Mouse (Mus musculus): ENCODE data around the gene Mgmt. TPM values are rescaled to one million over a fixed set of nuclear protein-coding genes. Genes with fewer than 3 reads are reported as not detected.

Gene Mgmt
- polyA plus RNA-seq, 1 experiment: 0.06 TPM

GRCm38 (mm10) chr7:136895851-136896250, 1.4 kb downstream of the Mgmt start:
- H3K27me3 ChIP-seq (ENCODE audit: control insufficient read depth): no peaks in the 10 kb centered on the region
- H3K4me3 ChIP-seq (replicated peaks): no peak overlapping the region
- peaks cover 19% of the 10 kb centered on the region for H3K4me1 ChIP-seq (ENCODE audit: control insufficient read depth)
- H3K9me3 ChIP-seq (ENCODE audit: control insufficient read depth, low read length): no peaks in the 10 kb centered on the region
- no peaks in the 10 kb centered on the region for H3K36me3 ChIP-seq (ENCODE audit: control insufficient read depth)
- TF ChIP-seq TAL1 (IDR thresholded peaks at IDR 0.05; ENCODE audit: low read length) (no peak), GATA1 (IDR thresholded peaks at IDR 0.05; ENCODE audit: low read length) (no peak)

GRCm38 (mm10) chr7:136897481-136897880, 3.1 kb downstream of the Mgmt start:
- Histone ChIP-seq H3K9me3 (ENCODE audit: control insufficient read depth, low read length) (no peaks in the 10 kb centered on the region), H3K27me3 (ENCODE audit: control insufficient read depth) (no peaks in the 10 kb centered on the region), H3K4me1 (ENCODE audit: control insufficient read depth) (peaks cover 19% of the 10 kb centered on the region), H3K36me3 (ENCODE audit: control insufficient read depth) (no peaks in the 10 kb centered on the region), H3K4me3 (replicated peaks) (no peak overlapping the region)
- TF ChIP-seq GATA1 (IDR thresholded peaks at IDR 0.05; ENCODE audit: low read length): no peak
- TF ChIP-seq TAL1 (IDR thresholded peaks at IDR 0.05; ENCODE audit: low read length): no peak

- TF ChIP-seq TAL1 (IDR thresholded peaks at IDR 0.05; ENCODE audit: low read length) (no peak), GATA1 (IDR thresholded peaks at IDR 0.05; ENCODE audit: low read length) (no peak)
- no peaks in the 10 kb centered on the region for H3K27me3 ChIP-seq (ENCODE audit: control insufficient read depth)
- no peak overlapping the region for H3K4me3 ChIP-seq (replicated peaks)
- no peaks in the 10 kb centered on the region for H3K36me3 ChIP-seq (ENCODE audit: control insufficient read depth)
- no peaks in the 10 kb centered on the region for H3K9me3 ChIP-seq (ENCODE audit: control insufficient read depth, low read length)
- H3K4me1 ChIP-seq (ENCODE audit: control insufficient read depth): peaks cover 19% of the 10 kb centered on the region
Observed at GRCm38 (mm10) chr7:136898005-136898404, 3.6 kb downstream of the Mgmt start.

- Histone ChIP-seq H3K4me1 (ENCODE audit: control insufficient read depth) (no peaks in the 10 kb centered on the region), H3K27me3 (ENCODE audit: control insufficient read depth) (no peaks in the 10 kb centered on the region), H3K4me3 (replicated peaks) (no peak overlapping the region), H3K9me3 (ENCODE audit: control insufficient read depth, low read length) (peaks cover 2% of the 10 kb centered on the region; the same call in 1 of the 2 replicates), H3K36me3 (ENCODE audit: control insufficient read depth) (no peaks in the 10 kb centered on the region)
- TF ChIP-seq GATA1 (IDR thresholded peaks at IDR 0.05; ENCODE audit: low read length) (no peak), TAL1 (IDR thresholded peaks at IDR 0.05; ENCODE audit: low read length) (no peak)
Observed at GRCm38 (mm10) chr7:136908616-136909144, 14.3 kb downstream of the Mgmt start.

GRCm38 (mm10) chr7:136912901-136913300, 18.5 kb downstream of the Mgmt start:
- H3K4me3 ChIP-seq (replicated peaks): no peak overlapping the region
- TF ChIP-seq GATA1 (IDR thresholded peaks at IDR 0.05; ENCODE audit: low read length) (no peak), TAL1 (IDR thresholded peaks at IDR 0.05; ENCODE audit: low read length) (no peak)
- no peaks in the 10 kb centered on the region for H3K9me3 ChIP-seq (ENCODE audit: control insufficient read depth, low read length)
- no peaks in the 10 kb centered on the region for H3K4me1 ChIP-seq (ENCODE audit: control insufficient read depth)
- no peaks in the 10 kb centered on the region for H3K36me3 ChIP-seq (ENCODE audit: control insufficient read depth)
- no peaks in the 10 kb centered on the region for H3K27me3 ChIP-seq (ENCODE audit: control insufficient read depth)

- Histone ChIP-seq H3K4me1 (ENCODE audit: control insufficient read depth) (no peaks in the 10 kb centered on the region), H3K4me3 (replicated peaks) (no peak overlapping the region), H3K27me3 (ENCODE audit: control insufficient read depth) (no peaks in the 10 kb centered on the region), H3K9me3 (ENCODE audit: control insufficient read depth, low read length) (no peaks in the 10 kb centered on the region), H3K36me3 (ENCODE audit: control insufficient read depth) (no peaks in the 10 kb centered on the region)
- TF ChIP-seq GATA1 (IDR thresholded peaks at IDR 0.05; ENCODE audit: low read length) (no peak), TAL1 (IDR thresholded peaks at IDR 0.05; ENCODE audit: low read length) (no peak)
Observed at GRCm38 (mm10) chr7:136916021-136916420, 21.6 kb downstream of the Mgmt start.

GRCm38 (mm10) chr7:136920976-136921755, 26.8 kb downstream of the Mgmt start:
- Histone ChIP-seq H3K36me3 (ENCODE audit: control insufficient read depth) (no peaks in the 10 kb centered on the region), H3K4me1 (ENCODE audit: control insufficient read depth) (no peaks in the 10 kb centered on the region), H3K9me3 (ENCODE audit: control insufficient read depth, low read length) (no peaks in the 10 kb centered on the region), H3K4me3 (replicated peaks) (no peak overlapping the region), H3K27me3 (ENCODE audit: control insufficient read depth) (no peaks in the 10 kb centered on the region)
- TF ChIP-seq GATA1 (IDR thresholded peaks at IDR 0.05; ENCODE audit: low read length): no peak
- TF ChIP-seq TAL1 (IDR thresholded peaks at IDR 0.05; ENCODE audit: low read length): no peak

- no peaks in the 10 kb centered on the region for H3K36me3 ChIP-seq (ENCODE audit: control insufficient read depth)
- TF ChIP-seq TAL1 (IDR thresholded peaks at IDR 0.05; ENCODE audit: low read length) (no peak), GATA1 (IDR thresholded peaks at IDR 0.05; ENCODE audit: low read length) (no peak)
- no peaks in the 10 kb centered on the region for H3K27me3 ChIP-seq (ENCODE audit: control insufficient read depth)
- H3K4me1 ChIP-seq (ENCODE audit: control insufficient read depth): no peaks in the 10 kb centered on the region
- no peak overlapping the region for H3K4me3 ChIP-seq (replicated peaks)
- no peaks in the 10 kb centered on the region for H3K9me3 ChIP-seq (ENCODE audit: control insufficient read depth, low read length)
Observed at GRCm38 (mm10) chr7:136922230-136922629, 27.8 kb downstream of the Mgmt start.

GRCm38 (mm10) chr7:136924610-136925260, 30.3 kb downstream of the Mgmt start:
- no peaks in the 10 kb centered on the region for H3K4me1 ChIP-seq (ENCODE audit: control insufficient read depth)
- no peaks in the 10 kb centered on the region for H3K27me3 ChIP-seq (ENCODE audit: control insufficient read depth)
- TF ChIP-seq TAL1 (IDR thresholded peaks at IDR 0.05; ENCODE audit: low read length): no peak
- no peak for TF ChIP-seq GATA1 (IDR thresholded peaks at IDR 0.05; ENCODE audit: low read length)
- H3K9me3 ChIP-seq (ENCODE audit: control insufficient read depth, low read length): no peaks in the 10 kb centered on the region
- no peaks in the 10 kb centered on the region for H3K36me3 ChIP-seq (ENCODE audit: control insufficient read depth)
- H3K4me3 ChIP-seq (replicated peaks): no peak overlapping the region

All from erythroblast, embryonic 14.5 days (primary cell).